Mouse (Mus musculus): Measurements from ENCODE around the gene Pax6. TPM values are rescaled to one million over a fixed set of nuclear protein-coding genes. Genes with fewer than 3 reads are reported as not detected.

Gene Pax6
- total RNA-seq, 4 experiments from 2014 or later = not detected

GRCm38 (mm10) chr2:105682634-105683351, 14.1 kb downstream of the Pax6 start:
- no peak for DNase-seq (ENCODE audit: low spot score in 2 of 2)

DNA sequence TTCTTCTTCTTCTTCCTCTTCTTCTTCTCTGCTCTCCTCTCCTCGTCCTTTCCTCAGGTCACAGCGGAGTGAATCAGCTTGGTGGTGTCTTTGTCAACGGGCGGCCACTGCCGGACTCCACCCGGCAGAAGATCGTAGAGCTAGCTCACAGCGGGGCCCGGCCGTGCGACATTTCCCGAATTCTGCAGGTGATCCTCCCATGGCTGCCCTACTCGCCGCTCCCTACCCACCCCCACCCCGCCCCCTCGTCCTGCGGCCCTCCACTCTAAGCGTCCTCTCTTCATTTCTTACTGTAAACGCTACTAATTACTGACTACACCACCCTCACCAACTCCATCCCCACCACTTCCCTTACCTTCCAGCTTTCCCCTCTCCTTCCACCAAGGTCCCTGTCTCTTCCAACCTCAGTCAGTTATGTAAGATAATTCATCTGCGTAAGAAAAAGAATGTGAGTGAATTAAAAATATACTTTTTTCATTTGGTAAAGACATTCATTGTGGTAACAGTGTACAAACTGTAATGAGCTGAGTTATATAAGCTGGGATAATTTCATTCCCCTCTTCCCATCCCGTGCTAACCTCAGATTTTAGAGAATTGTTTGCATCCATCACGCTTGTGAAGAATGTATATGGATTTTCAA, 15.2 kb downstream of the Pax6 start:
- DNase-seq (ENCODE audit: low spot score in 2 of 2) = no peak

GRCm38 (mm10) chr2:105684991-105685650, 16.4 kb downstream of the Pax6 start:
- no peak for DNase-seq (ENCODE audit: low spot score in 2 of 2)

GRCm38 (mm10) chr2:105685651-105686050, 17.0 kb downstream of the Pax6 start:
- no peak for DNase-seq (ENCODE audit: low spot score in 2 of 2)

DNA sequence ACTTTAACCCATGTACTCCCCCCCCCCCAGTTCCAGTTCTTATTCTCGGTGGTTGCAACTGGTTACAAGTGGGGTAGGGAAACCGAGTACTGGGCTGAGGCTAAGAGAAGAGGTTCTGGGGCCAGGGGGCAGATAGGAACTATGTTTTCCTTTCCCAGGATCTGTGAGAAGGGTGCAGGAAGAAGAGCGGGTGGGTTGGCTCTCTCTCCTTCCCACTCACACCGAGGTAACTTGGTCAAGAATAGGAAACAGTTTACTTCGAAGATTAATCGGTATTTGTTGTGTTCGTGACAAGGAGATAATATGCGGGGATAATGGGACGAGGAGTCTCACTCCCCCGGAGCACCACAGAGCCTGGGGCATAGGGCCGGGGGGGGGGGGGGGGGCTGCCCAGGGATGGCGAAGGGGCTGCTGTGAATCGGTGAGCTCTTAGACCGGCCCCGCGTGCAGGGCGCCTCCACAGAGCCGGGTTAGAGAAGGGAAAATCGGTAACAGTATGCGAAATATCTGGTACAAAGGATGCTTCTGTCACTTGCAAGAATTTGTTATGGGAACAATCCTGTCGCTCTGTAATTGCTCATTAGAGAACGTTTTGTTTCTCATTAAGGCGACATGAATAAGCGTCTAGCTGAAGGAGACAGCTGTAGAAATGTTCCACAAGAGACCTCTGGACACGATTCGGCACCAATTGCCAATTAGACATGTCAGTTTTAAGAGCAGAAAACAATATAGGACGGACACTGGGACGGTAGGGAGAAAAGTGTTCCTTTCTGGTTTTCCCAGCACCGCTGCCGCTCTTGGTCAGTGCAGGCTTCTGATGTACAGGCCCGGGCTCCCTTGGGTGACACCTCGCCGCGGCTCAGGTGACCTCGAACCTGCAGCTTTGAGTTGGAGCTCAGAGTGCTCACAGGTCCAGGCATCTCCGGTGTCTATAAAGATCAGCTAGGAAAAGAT, 17.9 kb downstream of the Pax6 start:
- no peak for DNase-seq (ENCODE audit: low spot score in 2 of 2)

- DNase-seq (ENCODE audit: low spot score in 2 of 2) = no peak
Measured at GRCm38 (mm10) chr2:105687317-105687991, 18.8 kb downstream of the Pax6 start.

GRCm38 (mm10) chr2:105688011-105688410, 19.3 kb downstream of the Pax6 start:
- no peak for DNase-seq (ENCODE audit: low spot score in 2 of 2)

DNA sequence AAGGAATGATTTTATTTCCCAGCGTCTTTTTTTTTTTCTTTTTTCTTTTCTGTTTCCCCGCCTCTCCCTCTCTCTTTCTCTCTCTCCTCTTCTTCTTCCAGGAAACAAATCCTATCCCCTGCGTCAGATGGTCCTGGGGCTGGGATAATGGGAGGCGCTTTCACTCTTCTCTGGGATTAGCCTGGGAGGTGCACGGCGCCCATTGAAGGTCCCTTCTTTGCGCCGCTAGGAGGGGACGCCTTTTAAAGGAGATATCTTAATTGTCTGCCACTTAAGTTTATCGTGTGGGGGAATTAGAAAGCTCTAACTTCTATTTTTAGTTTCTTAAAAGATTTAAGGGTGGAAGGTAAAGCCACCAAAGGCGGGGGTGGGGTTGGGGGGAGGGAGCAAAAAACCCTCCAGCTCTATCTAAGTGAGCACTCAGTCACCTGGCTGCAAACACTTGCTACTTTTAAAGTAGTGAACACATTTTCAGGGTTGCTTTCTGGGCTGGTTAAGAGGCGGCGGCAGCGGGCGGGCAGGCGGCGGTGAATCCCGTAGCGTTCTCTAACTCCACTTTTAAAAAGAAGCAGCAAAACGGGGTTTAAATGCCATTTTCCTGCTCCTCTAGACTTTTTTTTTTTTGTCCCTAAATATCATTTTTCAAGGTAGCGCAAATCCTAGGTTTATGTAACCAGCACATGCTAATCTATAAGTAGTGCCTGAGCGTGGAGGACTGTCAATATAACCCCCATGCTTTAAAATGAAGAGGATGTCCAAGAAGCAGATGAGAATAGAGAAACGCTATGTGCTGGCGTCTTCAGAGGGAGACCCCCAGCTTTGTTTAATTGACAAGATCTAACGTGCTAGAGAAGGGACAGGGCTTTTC, 20.0 kb downstream of the Pax6 start:
- DNase-seq (ENCODE audit: low spot score in 2 of 2) = no peak

- no peak for DNase-seq (ENCODE audit: low spot score in 2 of 2)
Measured at GRCm38 (mm10) chr2:105689304-105689770, 20.6 kb downstream of the Pax6 start.

GRCm38 (mm10) chr2:105689771-105690639, 21.3 kb downstream of the Pax6 start:
- DNase-seq (ENCODE audit: low spot score in 2 of 2) = no peak

GRCm38 (mm10) chr2:105691296-105691695, 22.6 kb downstream of the Pax6 start:
- DNase-seq (ENCODE audit: low spot score in 2 of 2) = no peak

- DNase-seq (ENCODE audit: low spot score in 2 of 2) = no peak
Measured at GRCm38 (mm10) chr2:105697741-105698140, 29.0 kb downstream of the Pax6 start.

GRCm38 (mm10) chr2:105698631-105699030, 29.9 kb downstream of the Pax6 start:
- no peak for DNase-seq (ENCODE audit: low spot score in 2 of 2)

GRCm38 (mm10) chr2:105701781-105702180, 33.1 kb downstream of the Pax6 start:
- no peak for DNase-seq (ENCODE audit: low spot score in 2 of 2)

DNA sequence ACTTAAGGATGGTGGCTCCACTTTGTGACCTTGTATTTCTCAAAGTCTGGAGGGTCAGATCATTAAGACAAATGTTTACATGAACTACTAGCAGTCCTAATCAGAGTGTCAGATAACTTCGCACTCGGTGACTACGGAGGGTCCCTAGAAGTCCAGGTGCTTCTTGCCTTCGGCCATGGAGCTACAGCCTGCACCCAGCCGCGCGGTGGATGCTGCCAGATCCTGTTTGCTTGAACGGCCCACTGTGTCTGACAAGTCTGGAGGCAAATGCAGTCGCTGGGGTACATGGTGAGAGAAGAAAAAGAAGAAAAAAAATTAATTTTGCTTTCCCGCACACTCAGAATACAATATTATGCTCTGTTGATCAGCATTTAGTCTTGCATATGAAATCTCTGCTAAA, 33.9 kb downstream of the Pax6 start:
- DNase-seq (ENCODE audit: low spot score in 2 of 2) = no peak

GRCm38 (mm10) chr2:105705320-105705719, 36.6 kb downstream of the Pax6 start:
- DNase-seq (ENCODE audit: low spot score in 2 of 2) = no peak

DNA sequence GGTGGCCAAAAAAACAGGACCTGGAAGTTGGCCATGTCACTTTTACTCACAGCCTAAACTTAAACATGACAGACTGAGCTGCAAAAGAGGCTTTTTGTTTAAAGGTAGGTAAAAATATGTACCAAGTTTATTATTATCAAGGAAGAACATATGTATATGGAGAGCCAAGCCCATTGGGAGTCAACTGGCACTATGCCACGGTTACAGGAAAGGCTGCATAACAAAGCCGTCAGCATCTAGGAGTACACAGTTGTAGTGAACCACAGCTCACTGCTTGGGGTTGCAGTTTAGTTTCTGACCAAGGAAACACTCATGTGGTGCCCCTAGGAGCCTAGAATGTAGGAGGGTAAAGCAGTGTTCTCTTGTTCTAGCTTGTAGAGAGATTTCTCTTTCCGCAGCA, 40.4 kb downstream of the Pax6 start:
- DNase-seq (ENCODE audit: low spot score in 2 of 2) = no peak

DNA sequence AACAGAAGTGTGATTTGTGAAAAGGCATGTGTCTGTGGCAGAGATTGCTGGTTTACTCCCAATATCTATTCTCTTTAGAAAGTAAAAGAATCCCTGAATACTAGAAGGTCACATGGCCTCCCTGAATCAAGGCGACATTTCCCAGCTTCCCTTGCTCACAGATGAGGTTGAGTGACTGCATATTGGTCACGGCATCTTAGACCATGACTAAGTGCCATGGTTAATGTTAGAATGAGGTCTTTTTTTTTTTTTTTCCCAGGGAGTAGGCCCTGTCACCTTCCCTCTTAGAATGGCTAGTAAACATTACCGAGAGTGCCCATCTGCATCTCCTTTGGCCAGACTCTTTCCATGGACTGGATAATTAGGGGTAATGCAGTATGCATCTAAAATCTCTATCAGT, 41.8 kb downstream of the Pax6 start:
- DNase-seq (ENCODE audit: low spot score in 2 of 2) = no peak

Data from gastrocnemius, adult 8-10 months (tissue).